Mouse (Mus musculus) testis, adult 2 months (tissue): Measurements from ENCODE around the gene Gemin7. TPM values are rescaled to one million over a fixed set of nuclear protein-coding genes. Genes with fewer than 3 reads are reported as not detected.

Experiments
- H3K27ac ChIP-seq: fragments of 200-500 bp; 2 replicates; pipeline ENCODE4 v1.5.1; 2012; ENCODE audit warnings: low read depth, low read length; ENCODE audit not compliant: control insufficient read depth, insufficient read depth
- H3K27me3 ChIP-seq: fragments of 200-500 bp; 2 replicates; pipeline ENCODE4 v1.6.1; 2012; ENCODE audit warnings: mild to moderate bottlenecking, low read length, moderate library complexity; ENCODE audit not compliant: control insufficient read depth, insufficient read depth
- H3K36me3 ChIP-seq: fragments of 200-500 bp; 2 replicates; pipeline ENCODE4 v1.6.1; 2012; ENCODE audit warnings: mild to moderate bottlenecking, low read length; ENCODE audit not compliant: control insufficient read depth, insufficient read depth
- H3K4me1 ChIP-seq: fragments of 200-500 bp; 2 replicates; pipeline ENCODE4 v1.6.1; 2012; ENCODE audit warnings: low read length; ENCODE audit not compliant: control insufficient read depth, insufficient read depth
- H3K4me3 ChIP-seq: fragments of 200-500 bp; 2 replicates; pipeline ENCODE4 v1.5.1; 2012; ENCODE audit warnings: low read depth, mild to moderate bottlenecking, low read length, moderate library complexity, mixed read lengths; ENCODE audit not compliant: control insufficient read depth
- CTCF ChIP-seq: fragments of 200-500 bp; IDR thresholded peaks from 2 replicates; pipeline ENCODE4 v1.5.1; 2012; ENCODE audit warnings: low read depth, mild to moderate bottlenecking, inconsistent platforms, low read length, moderate library complexity; ENCODE audit not compliant: control insufficient read depth, insufficient read depth, insufficient replicate concordance
- POLR2A ChIP-seq: fragments of 200-500 bp; IDR thresholded peaks from 2 replicates; pipeline ENCODE4 v1.6.1; 2012; ENCODE audit warnings: low read depth, mild to moderate bottlenecking, inconsistent platforms, low read length, moderate library complexity; ENCODE audit not compliant: control insufficient read depth
- polyA plus RNA-seq: library from polyadenylated mRNA; depleted of rRNA; stranded (reverse); fragments of >200 nt; gene quantifications from 2 replicates; pipeline ENCODE4 v1.2.3, GENCODE M21; 2012

Gene Gemin7
- polyA plus RNA-seq, 1 experiment: 64.1 TPM

DNA sequence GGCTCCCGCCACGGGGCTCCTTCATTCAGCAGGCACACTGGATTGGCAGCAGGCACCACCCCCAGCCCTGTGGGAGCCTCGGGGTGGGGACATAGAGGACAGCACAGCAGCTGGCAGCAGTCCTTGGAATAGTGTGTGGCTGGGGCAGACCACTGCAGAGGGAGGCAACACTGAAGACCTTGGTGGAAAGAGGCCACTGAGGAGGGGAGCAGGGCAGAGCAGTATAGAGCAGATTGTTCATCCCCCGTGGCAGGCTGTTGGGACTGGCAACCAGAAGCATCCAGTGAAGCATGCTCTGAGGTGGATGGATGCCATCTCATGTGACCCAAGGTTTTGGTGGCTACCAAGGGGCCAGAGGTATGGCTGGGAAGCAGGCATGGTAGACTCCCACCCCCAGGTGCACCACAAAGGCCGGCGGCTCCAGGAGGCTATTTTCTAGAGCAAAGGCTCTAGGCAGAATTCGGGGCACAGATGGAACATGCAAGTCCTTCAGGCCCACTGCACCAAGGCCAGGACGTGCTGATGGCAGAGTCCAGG lies 35.2 kb downstream of the Gemin7 start:
- Histone ChIP-seq H3K36me3 (no peaks in the 10 kb centered on the region), H3K27ac (no peak overlapping the region), H3K4me1 (peaks cover 4% of the 10 kb centered on the region), H3K4me3 (no peak overlapping the region), H3K27me3 (no peaks in the 10 kb centered on the region)
- TF ChIP-seq CTCF: no peak
- TF ChIP-seq POLR2A: no peak

DNA sequence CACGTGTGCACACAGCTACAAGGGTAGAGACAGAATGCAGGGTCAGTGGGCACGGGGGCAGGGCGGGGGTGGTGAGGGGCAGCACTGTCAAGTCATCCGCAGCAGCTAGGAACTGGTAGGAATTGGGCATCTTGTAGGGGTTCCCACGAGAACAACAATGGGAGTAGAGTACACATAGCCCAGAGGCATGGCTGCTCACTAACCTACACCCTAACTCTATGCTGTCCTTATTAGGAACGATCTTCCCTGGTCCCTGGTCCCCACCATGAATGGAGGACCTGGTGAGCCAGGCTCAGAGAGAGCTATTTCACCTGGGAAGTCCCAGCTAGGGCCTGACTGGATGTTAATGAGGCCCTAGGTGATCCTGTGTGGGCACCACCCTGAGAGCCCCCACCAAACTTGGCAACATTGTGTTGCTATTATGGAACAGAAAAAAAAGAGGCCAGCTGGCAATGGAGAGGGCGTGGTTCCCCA lies 35.7 kb downstream of the Gemin7 start:
- Histone ChIP-seq H3K4me3 (no peak overlapping the region), H3K4me1 (peaks cover 4% of the 10 kb centered on the region), H3K36me3 (no peaks in the 10 kb centered on the region), H3K27ac (no peak overlapping the region), H3K27me3 (no peaks in the 10 kb centered on the region)
- no peak for TF ChIP-seq POLR2A
- no peak for TF ChIP-seq CTCF

DNA sequence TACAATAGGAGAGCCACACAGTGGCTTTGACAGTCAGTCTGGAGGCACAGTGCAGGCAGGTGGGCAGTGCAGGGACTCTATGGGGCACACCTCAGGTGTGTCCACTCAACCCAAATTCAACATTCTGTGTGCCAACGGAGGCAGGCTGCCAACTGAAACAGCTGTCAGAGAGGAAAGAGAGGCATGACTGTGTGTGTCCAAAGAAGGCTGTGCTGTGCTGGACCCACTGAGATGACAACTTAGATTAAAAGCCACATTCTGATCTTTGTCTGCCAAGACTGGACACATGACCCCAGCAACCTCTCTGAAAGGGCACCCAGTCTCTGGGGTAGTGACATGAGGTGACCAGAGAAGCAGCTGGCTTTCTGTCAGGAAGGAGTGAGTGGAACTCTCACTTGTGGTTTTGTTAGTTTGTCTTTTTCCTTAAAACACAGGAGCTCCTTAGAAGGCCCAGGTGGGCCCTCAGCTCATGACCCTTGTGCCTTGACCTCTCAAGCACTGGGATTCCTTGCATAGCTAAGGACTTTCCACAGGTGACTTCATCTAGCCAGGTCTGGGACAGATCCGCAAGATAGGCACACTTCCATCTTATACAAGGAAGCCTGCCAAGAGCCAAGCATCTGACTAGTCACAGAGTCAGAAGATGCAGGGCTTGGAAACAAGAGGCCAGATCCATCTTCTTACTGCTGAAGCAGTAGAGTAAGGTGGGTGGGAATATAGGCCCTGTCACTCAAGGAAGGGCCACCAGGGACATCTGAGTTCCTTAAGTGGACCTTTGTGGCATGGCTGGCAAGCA lies 36.4 kb downstream of the Gemin7 start:
- TF ChIP-seq CTCF (no peak), POLR2A (no peak)
- H3K27me3 ChIP-seq: no peaks in the 10 kb centered on the region
- no peak overlapping the region for H3K4me3 ChIP-seq
- H3K4me1 ChIP-seq: peaks cover 4% of the 10 kb centered on the region
- no peak overlapping the region for H3K27ac ChIP-seq
- no peaks in the 10 kb centered on the region for H3K36me3 ChIP-seq

DNA sequence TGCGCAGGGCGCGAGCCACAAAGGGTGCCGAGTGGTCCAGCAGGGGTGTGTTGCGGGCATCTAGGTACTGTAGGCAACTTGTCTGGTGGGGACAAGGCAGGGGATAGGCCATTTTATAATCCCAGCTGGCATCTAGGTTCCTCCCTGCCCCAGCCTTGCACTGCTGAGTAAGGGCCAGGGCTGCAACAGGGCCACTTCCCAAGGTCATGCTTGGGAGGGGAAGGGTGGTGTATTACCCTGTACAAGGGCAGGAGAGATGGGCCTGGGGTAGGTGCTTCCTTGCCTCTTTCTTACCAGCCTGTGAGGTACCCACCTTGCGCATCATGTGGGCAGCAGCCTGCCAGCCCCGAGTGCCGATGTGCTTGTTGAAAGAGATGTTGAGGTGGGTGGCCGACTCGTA lies 42.7 kb downstream of the Gemin7 start:
- TF ChIP-seq CTCF (no peak), POLR2A (no peak)
- H3K4me1 ChIP-seq: no peaks in the 10 kb centered on the region
- no peaks in the 10 kb centered on the region for H3K27me3 ChIP-seq
- H3K27ac ChIP-seq: no peak overlapping the region
- no peaks in the 10 kb centered on the region; the same call in none of the 2 replicates for H3K36me3 ChIP-seq
- H3K4me3 ChIP-seq: no peak overlapping the region

DNA sequence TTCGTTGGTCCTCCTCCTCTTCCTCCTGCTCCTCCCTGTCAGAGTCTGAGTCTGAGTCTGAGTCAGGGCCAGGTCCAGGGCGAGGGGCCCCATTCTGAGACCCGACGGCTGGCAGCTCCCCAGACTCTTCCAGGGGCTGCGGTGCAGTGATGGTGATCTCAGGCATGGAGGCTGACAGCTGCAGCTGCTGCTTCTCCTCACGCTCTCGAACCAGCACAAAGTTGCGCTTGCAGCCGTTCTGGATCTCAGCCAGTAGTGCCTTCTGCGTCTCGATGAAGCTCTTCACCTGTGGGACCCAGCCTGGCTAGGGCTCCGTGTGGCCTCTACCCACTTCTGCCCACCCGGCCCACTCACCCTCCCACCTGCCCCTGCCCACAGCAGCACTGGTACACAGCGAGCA lies 45.2 kb downstream of the Gemin7 start:
- Histone ChIP-seq H3K27me3 (no peaks in the 10 kb centered on the region), H3K4me3 (no peak overlapping the region), H3K36me3 (no peaks in the 10 kb centered on the region; the same call in none of the 2 replicates), H3K4me1 (no peaks in the 10 kb centered on the region), H3K27ac (no peak overlapping the region)
- TF ChIP-seq POLR2A: no peak
- no peak for TF ChIP-seq CTCF

DNA sequence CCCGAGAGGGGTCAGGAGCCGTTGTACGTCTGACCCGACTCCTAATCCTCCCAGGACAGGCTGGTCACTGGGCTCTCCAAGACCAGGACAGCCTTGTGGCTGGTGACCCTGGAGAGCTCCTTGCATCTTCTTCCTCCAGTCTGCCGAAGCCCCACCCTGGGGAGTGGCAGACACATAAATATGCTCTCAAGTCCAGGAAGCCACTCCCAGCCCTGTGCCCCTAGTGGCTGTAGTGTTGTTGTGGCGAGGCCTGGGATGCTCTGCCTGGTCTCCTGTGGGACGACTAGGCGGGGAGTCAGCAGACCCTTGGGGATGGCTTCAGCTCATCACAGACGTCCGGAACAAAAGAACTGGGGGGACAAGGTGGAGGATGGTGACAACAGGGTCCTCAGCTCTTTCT lies 46.3 kb downstream of the Gemin7 start:
- TF ChIP-seq CTCF (no peak), POLR2A (no peak)
- H3K4me1 ChIP-seq: no peaks in the 10 kb centered on the region
- H3K27me3 ChIP-seq: no peaks in the 10 kb centered on the region
- no peak overlapping the region for H3K27ac ChIP-seq
- no peak overlapping the region for H3K4me3 ChIP-seq
- H3K36me3 ChIP-seq: no peaks in the 10 kb centered on the region; the same call in none of the 2 replicates

DNA sequence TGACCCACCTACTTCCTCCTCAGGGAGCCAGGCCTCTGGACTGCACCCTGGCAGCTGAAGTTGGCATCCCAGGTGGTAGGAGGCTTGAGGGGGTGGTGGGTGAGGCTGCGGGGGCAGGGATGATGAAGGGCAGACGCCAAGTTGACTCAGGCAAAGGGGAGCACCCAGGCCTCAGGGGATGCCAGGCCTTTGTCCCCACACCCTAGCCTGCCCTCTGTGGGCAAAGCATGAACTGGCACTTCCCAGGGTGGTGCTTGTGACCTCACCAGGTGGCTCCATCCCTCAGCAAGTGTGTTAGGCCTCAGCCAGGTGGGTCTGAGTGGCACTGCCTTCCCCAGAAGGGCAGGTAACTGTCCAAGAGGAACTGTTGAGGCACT lies 52.3 kb downstream of the Gemin7 start:
- Histone ChIP-seq H3K4me3 (no peak overlapping the region), H3K36me3 (no peaks in the 10 kb centered on the region), H3K27me3 (no peaks in the 10 kb centered on the region), H3K4me1 (peaks cover 23% of the 10 kb centered on the region), H3K27ac (no peak overlapping the region)
- TF ChIP-seq POLR2A (no peak), CTCF (no peak)
